Mouse (Mus musculus) spleen, adult 12 weeks (tissue): ENCODE results near the gene Sh3d21.

Experiments used
- DNase-seq: peaks from one replicate; pipeline ENCODE4 v3.0.0; 2022; ENCODE audit warnings: low spot score

Sh3d21 gene

GRCm38 (mm10) chr4:126145396-126145795, 17.9 kb downstream of the Sh3d21 start:
- DNase-seq, result no peak

GRCm38 (mm10) chr4:126141021-126141420, 22.3 kb downstream of the Sh3d21 start:
- DNase-seq, result no peak

- DNase-seq, result no peak
Measured at GRCm38 (mm10) chr4:126137773-126138172, 25.5 kb downstream of the Sh3d21 start.

- DNase-seq, result no peak
Measured at GRCm38 (mm10) chr4:126134639-126135038, 28.7 kb downstream of the Sh3d21 start.

GRCm38 (mm10) chr4:126134236-126134635, 29.1 kb downstream of the Sh3d21 start:
- no peak for DNase-seq

- no peak for DNase-seq
Measured at GRCm38 (mm10) chr4:126132636-126133264, 30.5 kb downstream of the Sh3d21 start.

- no peak for DNase-seq
Measured at GRCm38 (mm10) chr4:126131290-126132121, 31.8 kb downstream of the Sh3d21 start.

- DNase-seq, result no peak
Measured at GRCm38 (mm10) chr4:126130502-126130901, 32.8 kb downstream of the Sh3d21 start.

- no peak for DNase-seq
Measured at GRCm38 (mm10) chr4:126123309-126124040, 39.8 kb downstream of the Sh3d21 start.

- DNase-seq, result no peak
Measured at GRCm38 (mm10) chr4:126120506-126120905, 42.8 kb downstream of the Sh3d21 start.

- no peak for DNase-seq
Measured at GRCm38 (mm10) chr4:126120052-126120451, 43.2 kb downstream of the Sh3d21 start.

GRCm38 (mm10) chr4:126119051-126119450, 44.2 kb downstream of the Sh3d21 start:
- DNase-seq, result no peak

- DNase-seq, result no peak
Measured at GRCm38 (mm10) chr4:126118651-126119050, 44.6 kb downstream of the Sh3d21 start.

GRCm38 (mm10) chr4:126117116-126117515, 46.2 kb downstream of the Sh3d21 start:
- DNase-seq, result no peak

- no peak for DNase-seq
Measured at GRCm38 (mm10) chr4:126115871-126116521, 47.3 kb downstream of the Sh3d21 start.

GRCm38 (mm10) chr4:126115411-126115810, 47.9 kb downstream of the Sh3d21 start:
- no peak for DNase-seq

- DNase-seq, result peak; percentile 29
Measured at GRCm38 (mm10) chr4:126113943-126114342, 49.3 kb downstream of the Sh3d21 start.

- DNase-seq, result no peak
Measured at GRCm38 (mm10) chr4:126113243-126113642, 50.0 kb downstream of the Sh3d21 start.

GRCm38 (mm10) chr4:126111153-126111549, 52.1 kb downstream of the Sh3d21 start:
- DNase-seq, result no peak

GRCm38 (mm10) chr4:126110374-126111152, 52.7 kb downstream of the Sh3d21 start:
- peak; percentile 55 for DNase-seq

- DNase-seq, result no peak
Measured at GRCm38 (mm10) chr4:126109613-126110373, 53.5 kb downstream of the Sh3d21 start.
